Mouse (Mus musculus) G1E (cell line): ENCODE results near the gene Adgrb3.

Experiments used
- CTCF ChIP-seq: IDR thresholded peaks from 2 replicates; pipeline ENCODE4 v1.5.1; 2012; ENCODE audit warnings: low read depth, low read length, inconsistent platforms, mixed read lengths
- GATA1 ChIP-seq: IDR thresholded peaks from 2 replicates; pipeline ENCODE4 v1.6.1; 2012; ENCODE audit warnings: borderline replicate concordance, low read length, inconsistent platforms, mixed read lengths

DNA sequence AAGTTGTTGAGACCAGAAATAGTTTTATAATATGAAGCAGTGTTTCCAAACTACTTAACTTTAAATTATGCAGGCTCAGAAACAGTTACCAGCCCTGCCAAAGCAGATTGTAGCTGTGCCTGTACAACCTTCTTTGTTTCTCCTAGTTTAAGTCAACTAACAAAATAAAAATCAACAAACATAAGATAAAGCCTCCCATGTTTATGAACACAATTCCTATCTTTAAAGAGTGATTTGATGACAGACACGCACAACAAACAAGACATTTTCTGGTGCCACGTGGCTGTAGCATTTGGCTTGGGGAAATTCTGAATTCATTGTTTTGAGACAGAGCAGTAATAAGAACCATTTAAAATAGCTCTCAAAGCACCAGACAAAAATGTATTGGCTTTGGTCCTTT, 60.5 kb downstream of the Adgrb3 start:
- no peak for TF ChIP-seq CTCF
- TF ChIP-seq GATA1, result no peak
